Mouse (Mus musculus): Measurements from ENCODE around the gene Zmynd8. TPM values are rescaled to one million over a fixed set of nuclear protein-coding genes. Genes with fewer than 3 reads are reported as not detected.

The Zmynd8 gene
- total RNA-seq (2023), result 10 to 100 TPM; 75.2 to 75.3 TPM

DNA sequence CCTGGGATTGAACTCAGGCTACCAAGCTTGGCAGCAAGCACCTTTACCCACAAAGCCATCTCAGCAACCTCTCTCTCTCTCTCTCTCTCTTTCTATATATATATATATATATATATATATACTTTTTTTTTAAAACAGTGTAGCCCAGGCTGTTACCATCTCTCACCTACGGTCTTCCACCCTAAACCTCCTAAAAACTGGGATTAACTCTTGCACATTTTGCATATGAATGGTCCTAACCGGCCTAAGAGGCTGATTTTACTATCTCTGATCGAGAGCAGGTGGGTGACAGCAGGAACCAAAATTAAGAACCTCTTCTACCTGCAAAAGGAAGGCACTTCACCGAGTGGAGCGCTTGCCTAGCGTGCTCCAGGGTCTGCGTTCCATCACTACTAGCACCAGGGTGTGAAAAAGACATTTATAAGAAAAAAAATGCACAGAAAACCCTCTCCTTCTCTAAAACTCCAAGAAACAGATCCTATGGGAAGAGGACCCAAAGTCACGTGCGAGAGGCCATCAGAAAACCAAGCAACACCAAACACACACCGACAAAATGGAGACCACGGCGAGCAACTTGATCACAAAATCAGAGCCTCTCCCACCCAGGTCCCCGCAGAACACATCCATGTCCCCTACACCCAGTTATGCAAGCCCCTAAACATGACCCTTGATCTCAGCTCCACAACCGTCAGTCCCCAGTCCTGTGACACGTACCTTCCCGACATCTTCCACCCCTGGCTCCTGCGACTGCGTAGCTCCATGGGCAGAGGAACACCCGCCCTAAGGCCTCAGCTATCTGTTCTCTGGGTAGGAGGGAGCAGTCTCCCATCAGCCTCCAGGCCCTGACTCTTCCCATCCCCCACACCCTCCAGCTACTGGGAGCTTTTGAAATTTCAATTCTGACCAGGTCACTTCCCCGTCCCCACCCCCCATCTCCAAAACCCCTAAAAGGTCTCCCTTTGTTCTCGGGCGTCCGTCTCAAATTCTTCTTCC lies at the start of gene Zmynd8:
TSS of gene Zmynd8 (minus strand) at position 815 of the 993 bp plus-strand sequence.

Other genes with a start within 250 kb of the Zmynd8 start
- 10 to 100 TPM; 82.3 to 94.9 TPM for gene Ncoa3, start 93.6 kb upstream of the Zmynd8 start, total RNA-seq (2023)